ENCODE assay signal across 18 mouse cellular contexts in genomic region chr2:33803083-33803615, GRCm38 (mm10).
DNase-seq lines count a peak whose midpoint lies in the region; ATAC-seq and TF ChIP-seq lines count a peak whose summit lies in the region.
"Had no signal": no experiment of that assay in that cellular context is flagged by ENCODE, and none has a peak within 500 bp of the region (broad histone marks: within the 10 kb centered on the region; RNA-seq: fewer than 3 reads in every experiment).

No protein-coding gene starts in this region.

- H3K27ac ChIP-seq in liver, postnatal 0 days (ENCODE audit: low read depth): peak overlapping the region; percentile 75
- H3K27ac ChIP-seq in liver, embryonic 12.5 days: no peak overlapping the region
- peak overlapping the region; percentile 88 for H3K27ac ChIP-seq in thymus, adult 2 months (ENCODE audit: control insufficient read depth, insufficient read depth, low read length)
- no peak overlapping the region for H3K27ac ChIP-seq in forebrain, postnatal 0 days (ENCODE audit: low read depth, low read length)
- H3K27ac ChIP-seq: embryonic facial prominence, embryonic 15.5 days; hindbrain, embryonic 15.5 days; kidney, postnatal 0 days; lung, embryonic 15.5 days; neural tube, embryonic 13.5 days had no signal

- TF ChIP-seq CTCF in liver, postnatal 0 days (IDR thresholded peaks at IDR 0.05; ENCODE audit: low read depth): no peak
- TF ChIP-seq CTCF in thymus, adult 2 months (IDR thresholded peaks at IDR 0.05; ENCODE audit: borderline replicate concordance, control insufficient read depth, extremely low read depth, insufficient read depth, low read length, poor library complexity): no peak
- no peak for TF ChIP-seq CTCF in forebrain, postnatal 0 days (IDR thresholded peaks at IDR 0.05; ENCODE audit: low read depth)

- 77% methylated on average over 12 of the region's 12 CpGs for WGBS in liver, postnatal 0 days (ENCODE audit: insufficient replicate concordance)
- 83% methylated on average over 12 of the region's 12 CpGs for WGBS in liver, embryonic 12.5 days (ENCODE audit: insufficient replicate concordance)
- 92% methylated on average over 12 of the region's 12 CpGs for WGBS in thymus, adult 2 months
- 65% methylated on average over 12 of the region's 12 CpGs for WGBS in forebrain, postnatal 0 days

- no peak for TF ChIP-seq EP300 in liver, postnatal 0 days (IDR thresholded peaks at IDR 0.05; ENCODE audit: low read depth)

- TF ChIP-seq POLR2A in thymus, adult 2 months (IDR thresholded peaks at IDR 0.05; ENCODE audit: control insufficient read depth, extremely low read depth, insufficient read depth, low read length, poor library complexity): no peak

- no peak overlapping the region for H3K9ac ChIP-seq in liver, postnatal 0 days (replicated peaks)
- H3K9ac ChIP-seq in liver, embryonic 12.5 days: no peak overlapping the region
- no peak overlapping the region for H3K9ac ChIP-seq in forebrain, postnatal 0 days
- H3K9ac ChIP-seq: embryonic facial prominence, embryonic 15.5 days; hindbrain, embryonic 15.5 days; lung, embryonic 15.5 days; neural tube, embryonic 13.5 days had no signal

- peak; percentile 33 for ATAC-seq in liver, postnatal 0 days
- ATAC-seq in liver, embryonic 12.5 days: no peak; the same call in 1 of the 2 replicates
- peak; percentile 44; the same call in 1 of the 2 replicates for ATAC-seq in forebrain, postnatal 0 days
- no peak for ATAC-seq in erythroblast, adult 5-6 weeks (replicated peaks; ENCODE audit: low FRiP score, poor library complexity, severe bottlenecking)

- H3K36me3 ChIP-seq in liver, postnatal 0 days (replicated peaks; ENCODE audit: insufficient read depth, low read length): no peaks in the 10 kb centered on the region; the same call in none of the 2 replicates
- H3K36me3 ChIP-seq in liver, embryonic 12.5 days: peaks cover 28% of the 10 kb centered on the region
- H3K36me3 ChIP-seq in thymus, adult 2 months (ENCODE audit: control insufficient read depth, insufficient read depth, low read length): peaks cover 12% of the 10 kb centered on the region
- H3K36me3 ChIP-seq in forebrain, postnatal 0 days (ENCODE audit: insufficient read depth): peaks cover 50% of the 10 kb centered on the region
- H3K36me3 ChIP-seq: hindbrain, embryonic 15.5 days had no signal

- H3K4me3 ChIP-seq in liver, postnatal 0 days (ENCODE audit: low read depth, low read length): no peak overlapping the region
- H3K4me3 ChIP-seq in liver, embryonic 12.5 days: no peak overlapping the region
- no peak overlapping the region for H3K4me3 ChIP-seq in thymus, adult 2 months (ENCODE audit: control insufficient read depth, insufficient read depth, low read length)
- H3K4me3 ChIP-seq in forebrain, postnatal 0 days (ENCODE audit: low read depth, low read length): no peak overlapping the region
- H3K4me3 ChIP-seq: embryonic facial prominence, embryonic 15.5 days; hindbrain, embryonic 15.5 days; lung, embryonic 15.5 days; neural tube, embryonic 13.5 days had no signal

- H3K9me3 ChIP-seq in liver, postnatal 0 days (ENCODE audit: low read length): no peaks in the 10 kb centered on the region
- no peaks in the 10 kb centered on the region for H3K9me3 ChIP-seq in liver, embryonic 12.5 days (replicated peaks)
- H3K9me3 ChIP-seq in forebrain, postnatal 0 days (ENCODE audit: low read length): no peaks in the 10 kb centered on the region
- H3K9me3 ChIP-seq: embryonic facial prominence, embryonic 15.5 days; hindbrain, embryonic 15.5 days; lung, embryonic 15.5 days; neural tube, embryonic 13.5 days had no signal

- H3K4me1 ChIP-seq in liver, postnatal 0 days (ENCODE audit: insufficient read depth): 0 out of 2 replicates have a peak, but pooled peaks cover 3% of the 10 kb centered on the region
- H3K4me1 ChIP-seq in liver, embryonic 12.5 days: peaks cover 15% of the 10 kb centered on the region
- peaks cover 66% of the 10 kb centered on the region for H3K4me1 ChIP-seq in thymus, adult 2 months (replicated peaks; ENCODE audit: control insufficient read depth, insufficient read depth, low read length)
- H3K4me1 ChIP-seq in forebrain, postnatal 0 days (ENCODE audit: insufficient read depth): no peaks in the 10 kb centered on the region; the same call in 1 of the 2 replicates

- H3K27me3 ChIP-seq in liver, postnatal 0 days (ENCODE audit: insufficient read depth, low read length): no peaks in the 10 kb centered on the region
- no peaks in the 10 kb centered on the region for H3K27me3 ChIP-seq in liver, embryonic 12.5 days (replicated peaks)
- H3K27me3 ChIP-seq in thymus, adult 2 months (ENCODE audit: control insufficient read depth, insufficient read depth, low read length): no peaks in the 10 kb centered on the region
- H3K27me3 ChIP-seq in forebrain, postnatal 0 days (ENCODE audit: insufficient read depth, low read length): no peaks in the 10 kb centered on the region
- H3K27me3 ChIP-seq: embryonic facial prominence, embryonic 15.5 days; hindbrain, embryonic 15.5 days; lung, embryonic 15.5 days; neural tube, embryonic 13.5 days had no signal

- H3K4me2 ChIP-seq in liver, postnatal 0 days (ENCODE audit: low read depth, low read length): no peak overlapping the region
- no peak overlapping the region for H3K4me2 ChIP-seq in liver, embryonic 12.5 days
- no peak overlapping the region for H3K4me2 ChIP-seq in forebrain, postnatal 0 days (ENCODE audit: low read depth)
- H3K4me2 ChIP-seq: embryonic facial prominence, embryonic 15.5 days; hindbrain, embryonic 15.5 days; liver, embryonic 11.5 days; lung, embryonic 15.5 days; neural tube, embryonic 13.5 days had no signal

- no peak for DNase-seq in liver, postnatal 0 days
- no peak for DNase-seq in thymus, adult 2 months
- DNase-seq in thymus, postnatal 0 days (ENCODE audit: low spot score): no peak
- DNase-seq in forebrain, postnatal 0 days: no peak
- DNase-seq in ovary, postnatal 36 days (ENCODE audit: low spot score): no peak
- DNase-seq: cerebellum, postnatal 14 days; embryo, embryonic 11 days; gastrocnemius, postnatal 14 days; kidney, adult 11 months; left cerebral cortex, postnatal 4 days had no signal

Comparison
In these comparisons a context has a peak if more than half of its experiments do, and no peak if none do; other contexts are left out.
1. ATAC-seq: peak in liver, postnatal 0 days (single experiment) and forebrain, postnatal 0 days (single experiment); none in liver, embryonic 12.5 days (single experiment) and erythroblast, adult 5-6 weeks (single experiment).
2. H3K27ac ChIP-seq: peak in liver, postnatal 0 days (single experiment) and thymus, adult 2 months (single experiment); none in liver, embryonic 12.5 days (single experiment) and forebrain, postnatal 0 days (single experiment).